ENCODE assay signal across 20 mouse cellular contexts in genomic region chr11:83289036-83289435, GRCm38 (mm10). TPM values are rescaled to one million over a fixed set of nuclear protein-coding genes. Genes with fewer than 3 reads are reported as not detected.
"Had no signal": no experiment of that assay in that cellular context is flagged by ENCODE, and none has a peak within 500 bp of the region (broad histone marks: within the 10 kb centered on the region; RNA-seq: fewer than 3 reads in every experiment).

No protein-coding gene starts in this region.

- H3K27me3 ChIP-seq: lung, embryonic 15.5 days; megakaryocyte, embryonic 14.5 days; midbrain, embryonic 13.5 days; midbrain, embryonic 15.5 days; neural tube, embryonic 12.5 days; stomach, embryonic 15.5 days had no signal

- ATAC-seq: lung, postnatal 0 days; midbrain, embryonic 13.5 days; midbrain, embryonic 15.5 days had no signal

- H3K4me2 ChIP-seq: lung, embryonic 15.5 days; midbrain, embryonic 11.5 days; midbrain, embryonic 13.5 days; midbrain, embryonic 15.5 days; neural tube, embryonic 12.5 days; stomach, embryonic 15.5 days had no signal

- H3K9me3 ChIP-seq: lung, embryonic 15.5 days; megakaryocyte, embryonic 14.5 days; midbrain, embryonic 13.5 days; midbrain, embryonic 15.5 days; neural tube, embryonic 12.5 days; stomach, embryonic 15.5 days had no signal

- H3K4me3 ChIP-seq: lung, embryonic 15.5 days; midbrain, embryonic 13.5 days; midbrain, embryonic 15.5 days; neural tube, embryonic 12.5 days; stomach, embryonic 15.5 days had no signal

- H3K9ac ChIP-seq: lung, embryonic 15.5 days; midbrain, embryonic 13.5 days; midbrain, embryonic 15.5 days; neural tube, embryonic 12.5 days; stomach, embryonic 15.5 days had no signal

- H3K27ac ChIP-seq: lung, embryonic 15.5 days; macrophage; midbrain, embryonic 13.5 days; midbrain, embryonic 15.5 days; neural tube, embryonic 12.5 days; stomach, embryonic 15.5 days; stomach, postnatal 0 days had no signal

- H3K36me3 ChIP-seq: lung, embryonic 15.5 days; midbrain, embryonic 13.5 days; midbrain, embryonic 15.5 days; neural tube, embryonic 12.5 days; stomach, embryonic 15.5 days had no signal

- DNase-seq: lung, adult 2 months; lung, postnatal 14 days; lung, postnatal 36 days; right cerebral cortex, postnatal 14 days; thymus, adult 2 months; thymus, postnatal 25 days; thymus, postnatal 4 days had no signal

RNA-seq across cellular contexts. Expression of gene Slfn14, which starts 2.5 kb away (rescaled TPM):
- total RNA-seq: megakaryocyte progenitor cell, adult 5-6 weeks; midbrain, postnatal 0 days had no signal
- polyA plus RNA-seq: macrophage; midbrain, embryonic 15.5 days; midbrain, postnatal 0 days; thymus, adult 2 months; urinary bladder, adult 2 months had no signal
